Mouse (Mus musculus): ENCODE data around the gene Bet1l. TPM values are rescaled to one million over a fixed set of nuclear protein-coding genes. Genes with fewer than 3 reads are reported as not detected.

Gene Bet1l
- total and polyA plus RNA-seq, 2 experiments from 2014 or later: 19.1 to 49.9 TPM

DNA sequence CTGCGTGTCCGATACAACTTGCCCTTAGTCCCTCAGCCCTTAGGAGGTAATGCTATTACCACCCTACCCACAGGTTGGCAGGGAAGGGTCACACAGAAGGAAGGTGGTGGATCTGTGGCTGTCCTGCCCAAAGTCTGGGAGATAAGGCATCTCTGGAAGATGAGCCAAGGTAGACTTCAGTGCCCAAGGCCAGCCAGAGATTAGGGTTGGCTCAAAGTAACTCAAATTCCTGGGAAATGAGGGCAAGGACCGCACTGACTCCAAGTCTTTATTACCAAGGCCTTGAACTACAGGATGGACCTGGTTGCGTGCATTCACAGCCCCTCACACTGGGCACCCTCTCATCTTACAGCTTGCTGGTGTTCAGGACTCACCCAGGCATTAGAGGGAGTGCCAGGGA lies 5.5 kb downstream of the Bet1l start:
- Histone ChIP-seq H3K9me3 (ENCODE audit: low read length) (no peaks in the 10 kb centered on the region), H3K9ac (replicated peaks; ENCODE audit: low read length, poor library complexity, severe bottlenecking) (no peak overlapping the region), H3K4me3 (ENCODE audit: low read depth, low read length) (no peak overlapping the region), H3K27me3 (ENCODE audit: insufficient read depth, low read length) (no peaks in the 10 kb centered on the region), H3K4me1 (ENCODE audit: insufficient read depth, low read length) (peaks cover 4% of the 10 kb centered on the region; the same call in 1 of the 2 replicates), H3K36me3 (ENCODE audit: insufficient read depth, low read length) (peaks cover 26% of the 10 kb centered on the region), H3K27ac (ENCODE audit: low read depth, low read length) (no peak overlapping the region), H3K4me2 (ENCODE audit: low read depth, low read length, poor library complexity, severe bottlenecking) (no peak overlapping the region)
- ATAC-seq (ENCODE audit: low FRiP score): no peak
- no peak for TF ChIP-seq CTCF (IDR thresholded peaks at IDR 0.05)
- DNase-seq (ENCODE audit: low spot score): no peak
- WGBS: 98% methylated on average over 4 of the region's 4 CpGs

DNA sequence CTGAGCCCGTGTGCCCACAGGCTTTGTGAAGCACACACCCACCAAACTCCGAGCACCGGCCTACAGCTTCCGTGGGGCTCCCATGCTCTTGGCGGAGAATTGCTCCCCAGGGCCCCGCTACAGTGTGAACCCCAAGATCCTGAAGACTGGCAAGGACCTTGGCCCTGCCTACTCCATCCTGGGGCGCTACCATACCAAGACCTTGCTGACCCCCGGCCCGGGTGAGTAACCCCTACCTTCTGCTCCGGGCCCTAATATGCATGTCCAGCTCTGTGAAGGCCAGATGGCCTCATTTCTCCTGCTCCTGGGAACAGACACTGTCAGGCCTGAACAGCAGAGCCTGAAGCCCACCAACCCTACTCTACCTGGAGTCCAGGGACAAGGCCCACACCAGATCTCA lies 8.8 kb downstream of the Bet1l start:
- ATAC-seq (ENCODE audit: low FRiP score): no peak
- no peak for TF ChIP-seq CTCF (IDR thresholded peaks at IDR 0.05)
- H3K4me1 ChIP-seq (ENCODE audit: insufficient read depth, low read length): no peaks in the 10 kb centered on the region
- no peaks in the 10 kb centered on the region for H3K9me3 ChIP-seq (ENCODE audit: low read length)
- no peak overlapping the region for H3K4me2 ChIP-seq (ENCODE audit: low read depth, low read length, poor library complexity, severe bottlenecking)
- H3K9ac ChIP-seq (replicated peaks; ENCODE audit: low read length, poor library complexity, severe bottlenecking): no peak overlapping the region
- WGBS: 90% methylated on average over 10 of the region's 10 CpGs
- no peak overlapping the region for H3K4me3 ChIP-seq (ENCODE audit: low read depth, low read length)
- H3K36me3 ChIP-seq (ENCODE audit: insufficient read depth, low read length): peaks cover 22% of the 10 kb centered on the region
- no peak overlapping the region for H3K27ac ChIP-seq (ENCODE audit: low read depth, low read length)
- DNase-seq (ENCODE audit: low spot score): no peak
- no peaks in the 10 kb centered on the region for H3K27me3 ChIP-seq (ENCODE audit: insufficient read depth, low read length)

DNA sequence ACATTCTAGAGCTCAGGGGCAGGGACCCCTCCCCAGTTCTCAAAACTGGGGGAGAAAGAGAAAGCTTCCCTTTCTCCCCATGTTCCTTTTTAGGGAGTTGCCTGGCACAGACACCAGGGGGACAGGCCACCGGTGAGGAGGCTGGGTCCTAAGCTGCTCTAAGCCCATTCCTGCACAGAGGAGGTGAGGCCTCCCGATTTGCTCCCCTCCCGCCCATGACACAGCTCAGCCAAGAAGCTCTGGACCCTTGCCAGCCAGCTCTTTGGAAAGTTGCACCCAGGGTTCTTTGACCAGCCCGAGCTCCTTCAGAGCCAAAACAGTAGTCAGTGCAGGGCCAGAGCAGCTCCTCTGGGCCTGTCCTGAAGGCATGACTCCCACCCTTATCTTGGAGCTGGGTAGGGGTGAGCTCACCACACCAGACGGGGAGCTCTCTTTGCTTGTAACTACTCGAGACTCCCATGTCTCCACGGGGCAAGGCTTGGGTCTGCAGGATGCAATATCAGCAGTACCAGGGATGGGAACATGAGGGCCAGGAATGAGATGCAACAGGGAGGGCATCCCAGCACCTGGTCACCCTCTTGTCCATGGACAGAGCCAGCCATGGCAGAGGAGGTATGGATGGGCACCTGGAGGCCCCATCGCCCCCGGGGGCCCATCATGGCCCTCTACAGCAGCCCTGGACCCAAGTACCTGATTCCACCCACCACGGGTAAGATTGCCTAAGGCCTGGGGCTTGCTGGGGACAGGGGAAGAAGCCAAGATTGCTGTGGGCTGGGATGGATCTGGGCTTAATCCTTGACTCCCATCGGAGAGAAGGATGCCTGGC lies 9.4 kb downstream of the Bet1l start, which contains the start of gene Odf3:
TSS of gene Odf3 (plus strand) at position 51 of the 826 bp plus-strand sequence.
- Histone ChIP-seq H3K27ac (ENCODE audit: low read depth, low read length) (no peak within 1 kb of the TSS), H3K9ac (replicated peaks; ENCODE audit: low read length, poor library complexity, severe bottlenecking) (no peak within 1 kb of the TSS), H3K9me3 (ENCODE audit: low read length) (no peaks in the 10 kb centered on the region), H3K4me1 (ENCODE audit: insufficient read depth, low read length) (no peaks in the 10 kb centered on the region), H3K4me2 (ENCODE audit: low read depth, low read length, poor library complexity, severe bottlenecking) (no peak within 1 kb of the TSS), H3K36me3 (ENCODE audit: insufficient read depth, low read length) (peaks cover 15% of the 10 kb centered on the region), H3K27me3 (ENCODE audit: insufficient read depth, low read length) (0 out of 2 replicates have a peak, but pooled peaks cover 6% of the 10 kb centered on the region), H3K4me3 (ENCODE audit: low read depth, low read length) (no peak within 1 kb of the TSS)
- ATAC-seq (ENCODE audit: low FRiP score) (no peak), DNase-seq (ENCODE audit: low spot score) (peak; percentile 35)
- no peak for TF ChIP-seq CTCF (IDR thresholded peaks at IDR 0.05)
- 64% methylated on average over 11 of the region's 11 CpGs for WGBS

DNA sequence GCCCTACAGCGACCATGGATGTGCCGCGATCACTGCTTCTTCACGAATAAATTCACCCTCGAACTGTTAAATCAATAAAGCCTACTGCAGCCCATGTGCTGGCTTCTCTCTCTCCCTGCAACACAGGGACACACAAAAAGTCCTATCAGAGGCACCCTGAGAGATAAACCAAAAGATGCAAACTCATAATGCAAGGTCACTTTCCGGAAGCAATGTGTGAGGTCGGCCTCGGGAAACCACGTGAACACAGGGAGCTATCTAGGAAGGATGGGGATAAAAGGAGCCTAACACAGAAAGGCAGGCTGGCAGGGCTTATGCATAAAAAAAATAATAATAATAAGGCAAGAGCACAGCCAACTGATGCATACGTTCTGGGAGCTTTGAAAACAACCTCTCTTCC lies 10.7 kb downstream of the Bet1l start:
- Histone ChIP-seq H3K4me2 (ENCODE audit: low read depth, low read length, poor library complexity, severe bottlenecking) (no peak overlapping the region), H3K36me3 (ENCODE audit: insufficient read depth, low read length) (peaks cover 4% of the 10 kb centered on the region), H3K4me1 (ENCODE audit: insufficient read depth, low read length) (no peaks in the 10 kb centered on the region), H3K27me3 (ENCODE audit: insufficient read depth, low read length) (0 out of 2 replicates have a peak, but pooled peaks cover 6% of the 10 kb centered on the region), H3K27ac (ENCODE audit: low read depth, low read length) (no peak overlapping the region), H3K9ac (replicated peaks; ENCODE audit: low read length, poor library complexity, severe bottlenecking) (no peak overlapping the region), H3K9me3 (ENCODE audit: low read length) (no peaks in the 10 kb centered on the region), H3K4me3 (ENCODE audit: low read depth, low read length) (no peak overlapping the region)
- 82% methylated on average over 10 of the region's 10 CpGs for WGBS
- DNase-seq (ENCODE audit: low spot score) (no peak), ATAC-seq (ENCODE audit: low FRiP score) (no peak)
- no peak for TF ChIP-seq CTCF (IDR thresholded peaks at IDR 0.05)

DNA sequence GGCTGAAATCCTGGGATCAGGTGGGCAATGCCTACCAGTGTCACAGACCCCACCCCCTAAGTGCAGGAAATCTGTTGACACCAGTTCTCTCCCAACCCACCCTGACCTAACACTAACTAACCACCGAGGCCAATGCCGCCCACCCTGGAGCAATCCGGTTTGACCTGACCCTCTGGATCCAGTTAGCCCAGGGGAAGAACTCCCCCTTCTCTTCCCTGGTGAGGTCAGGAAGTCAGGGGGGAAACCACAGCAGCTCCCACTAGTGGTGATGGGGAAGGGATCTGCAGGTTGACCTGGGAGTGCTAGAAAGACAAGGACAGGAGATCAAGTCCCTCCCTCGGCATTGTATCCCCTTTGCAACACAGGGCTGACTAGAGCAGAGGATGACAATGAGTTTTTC lies 11.7 kb downstream of the Bet1l start:
- H3K9ac ChIP-seq (replicated peaks; ENCODE audit: low read length, poor library complexity, severe bottlenecking): no peak overlapping the region
- TF ChIP-seq CTCF (IDR thresholded peaks at IDR 0.05): peak; percentile 26
- 0 out of 2 replicates have a peak, but pooled peaks cover 6% of the 10 kb centered on the region for H3K27me3 ChIP-seq (ENCODE audit: insufficient read depth, low read length)
- ATAC-seq (ENCODE audit: low FRiP score) (no peak), DNase-seq (ENCODE audit: low spot score) (no peak)
- H3K27ac ChIP-seq (ENCODE audit: low read depth, low read length): no peak overlapping the region
- H3K36me3 ChIP-seq (ENCODE audit: insufficient read depth, low read length): no peaks in the 10 kb centered on the region
- WGBS: 54% methylated on average over 4 of the region's 4 CpGs
- H3K4me3 ChIP-seq (ENCODE audit: low read depth, low read length): no peak overlapping the region
- no peaks in the 10 kb centered on the region for H3K4me1 ChIP-seq (ENCODE audit: insufficient read depth, low read length)
- H3K4me2 ChIP-seq (ENCODE audit: low read depth, low read length, poor library complexity, severe bottlenecking): no peak overlapping the region
- H3K9me3 ChIP-seq (ENCODE audit: low read length): no peaks in the 10 kb centered on the region

DNA sequence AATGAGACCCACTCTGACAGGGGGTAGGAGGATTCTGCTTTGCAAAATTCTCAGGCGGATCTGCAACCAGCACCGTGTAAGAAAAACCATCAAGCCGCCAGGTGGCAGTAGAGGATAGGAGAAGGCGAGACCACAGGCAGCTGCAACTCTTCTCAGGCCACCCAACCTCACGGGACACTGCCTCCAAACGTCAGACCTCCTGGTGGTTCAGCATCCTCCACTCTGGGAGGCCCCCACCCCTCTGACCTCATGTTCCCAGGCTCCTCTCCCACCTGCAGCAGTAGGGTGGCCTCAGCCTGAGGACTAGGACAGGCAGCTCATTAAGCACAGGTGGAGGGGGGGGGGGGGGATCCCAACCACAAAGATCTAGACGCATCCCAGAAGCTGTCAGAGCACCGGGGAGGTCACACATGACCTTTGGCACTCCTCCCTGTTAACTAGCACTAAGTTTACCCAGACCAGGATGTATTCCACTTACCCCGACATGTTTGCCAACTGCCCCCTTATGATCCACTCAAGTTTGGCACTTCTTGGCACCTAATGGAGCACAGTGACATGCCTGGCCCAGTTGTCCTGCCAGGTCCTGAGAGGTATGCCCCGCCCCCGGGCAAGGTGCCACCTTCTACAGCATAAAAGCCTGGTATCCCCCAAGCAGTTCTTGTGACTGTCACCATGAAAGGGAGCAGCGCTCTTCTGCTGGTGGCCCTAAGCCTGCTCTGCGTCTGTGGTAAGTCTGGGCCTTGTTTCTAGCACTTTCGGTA lies 12.3 kb downstream of the Bet1l start, which contains the start of gene Scgb1c1:
TSS of gene Scgb1c1 (plus strand) at position 643 of the 761 bp plus-strand sequence.
- Histone ChIP-seq H3K36me3 (ENCODE audit: insufficient read depth, low read length) (no peaks in the 10 kb centered on the region), H3K27ac (ENCODE audit: low read depth, low read length) (no peak within 1 kb of the TSS), H3K4me3 (ENCODE audit: low read depth, low read length) (no peak within 1 kb of the TSS), H3K4me2 (ENCODE audit: low read depth, low read length, poor library complexity, severe bottlenecking) (no peak within 1 kb of the TSS), H3K27me3 (ENCODE audit: insufficient read depth, low read length) (0 out of 2 replicates have a peak, but pooled peaks cover 6% of the 10 kb centered on the region), H3K9ac (replicated peaks; ENCODE audit: low read length, poor library complexity, severe bottlenecking) (no peak within 1 kb of the TSS), H3K4me1 (ENCODE audit: insufficient read depth, low read length) (no peaks in the 10 kb centered on the region), H3K9me3 (ENCODE audit: low read length) (no peaks in the 10 kb centered on the region)
- ATAC-seq (ENCODE audit: low FRiP score) (peak; percentile 73), DNase-seq (ENCODE audit: low spot score) (peak; percentile 85)
- TF ChIP-seq CTCF (IDR thresholded peaks at IDR 0.05): peak; percentile 87
- WGBS: 29% methylated on average over 14 of the region's 14 CpGs
